Mouse (Mus musculus): ENCODE data around the gene Hyal3.

Hyal3 gene

DNA sequence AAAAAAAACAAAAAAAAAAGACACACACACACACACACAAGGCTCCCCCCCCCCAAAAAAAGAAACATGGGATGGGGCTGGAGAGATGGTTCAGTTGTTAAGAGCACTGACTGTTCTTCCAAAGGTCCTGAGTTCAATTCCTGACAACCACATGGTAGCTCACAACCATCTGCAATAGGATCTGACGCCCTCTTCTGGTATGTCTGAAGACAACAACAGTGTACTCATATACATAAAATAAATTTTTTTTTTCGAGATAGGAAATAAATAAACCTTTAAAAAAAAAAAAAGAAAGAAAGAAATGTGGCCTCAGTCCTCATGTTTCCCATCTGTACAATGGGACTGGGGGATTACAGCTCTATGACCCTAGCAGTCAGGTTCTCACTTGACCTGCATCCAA lies 36.8 kb downstream of the Hyal3 start:
- in situ Hi-C loops (cut with MseI, MboI), result no loop called here

DNA sequence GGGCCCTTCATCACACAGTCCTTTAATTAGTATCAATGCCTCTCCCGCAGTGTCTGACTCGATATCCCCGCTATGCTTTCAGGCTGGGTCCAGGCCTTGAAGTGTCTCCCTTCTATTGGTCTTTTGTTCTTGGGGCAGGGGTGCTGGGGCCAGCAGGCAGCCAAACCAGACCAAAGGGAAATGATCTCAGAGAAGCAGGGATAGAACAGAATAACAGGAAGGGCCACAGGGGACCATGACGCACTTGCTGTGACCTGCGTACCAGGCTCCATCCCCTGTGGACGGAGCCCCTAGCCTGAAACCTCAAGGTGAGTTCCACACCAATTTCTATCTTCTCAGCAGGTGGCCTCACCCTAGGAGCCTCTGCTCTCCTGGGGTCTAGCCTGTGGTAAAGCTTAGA lies 37.5 kb downstream of the Hyal3 start:
- in situ Hi-C loops (cut with MseI, MboI), result no loop called here

DNA sequence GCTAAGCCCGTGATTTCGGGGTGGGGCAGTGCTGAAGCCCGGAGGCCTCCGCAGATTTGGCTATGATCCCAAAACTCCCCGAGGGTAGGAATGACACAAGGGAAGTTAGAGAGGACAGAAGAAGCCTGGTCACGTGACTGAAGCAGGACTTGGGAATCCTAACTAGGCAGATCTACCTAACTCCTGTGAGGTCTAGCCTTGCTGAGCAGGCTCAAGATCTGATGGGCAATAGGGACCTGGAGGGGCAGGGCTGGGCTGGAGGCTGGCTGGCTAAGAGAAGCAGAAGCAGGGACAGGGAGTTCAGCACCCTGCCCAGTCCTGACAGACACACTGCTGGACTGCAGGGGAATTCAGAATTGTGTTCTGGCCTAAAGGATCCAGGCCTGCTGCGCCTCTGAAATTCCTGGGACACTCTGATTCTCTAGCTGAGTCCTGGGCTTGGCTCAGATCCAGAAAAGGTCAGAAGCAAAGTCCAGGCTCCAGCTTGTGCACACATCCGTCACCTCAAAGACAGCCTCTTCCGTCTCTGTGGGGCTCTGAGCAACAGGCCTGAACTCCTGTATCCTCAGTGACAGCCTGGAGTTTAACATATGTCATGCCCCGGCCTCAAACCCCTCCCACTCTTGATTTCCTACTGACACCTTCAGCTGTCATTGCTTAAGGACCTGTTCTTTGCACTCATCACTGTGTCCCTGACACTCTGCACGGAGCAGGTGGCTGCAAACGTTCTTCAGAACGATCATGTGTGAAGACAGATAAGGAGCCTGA lies 38.3 kb downstream of the Hyal3 start:
- in situ Hi-C loops (cut with MseI, MboI), result no loop called here

DNA sequence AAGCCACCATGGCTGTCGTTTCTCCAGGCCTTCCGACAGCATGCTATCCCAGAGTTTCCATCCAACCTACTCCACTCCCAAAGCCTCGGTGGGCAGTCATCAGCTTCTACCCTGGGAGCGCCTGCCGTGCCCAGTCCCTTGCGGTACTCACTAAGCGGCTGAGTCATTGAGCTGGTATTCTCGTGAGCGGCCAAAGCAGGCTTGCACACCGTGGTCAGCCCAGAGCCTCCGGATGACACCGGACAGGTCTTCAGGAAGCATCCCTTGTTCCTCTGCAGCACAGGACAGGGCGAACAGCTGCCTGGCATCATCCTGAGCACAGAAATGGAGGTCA lies 38.9 kb downstream of the Hyal3 start:
- in situ Hi-C loops (cut with MseI, MboI), result no loop called here

DNA sequence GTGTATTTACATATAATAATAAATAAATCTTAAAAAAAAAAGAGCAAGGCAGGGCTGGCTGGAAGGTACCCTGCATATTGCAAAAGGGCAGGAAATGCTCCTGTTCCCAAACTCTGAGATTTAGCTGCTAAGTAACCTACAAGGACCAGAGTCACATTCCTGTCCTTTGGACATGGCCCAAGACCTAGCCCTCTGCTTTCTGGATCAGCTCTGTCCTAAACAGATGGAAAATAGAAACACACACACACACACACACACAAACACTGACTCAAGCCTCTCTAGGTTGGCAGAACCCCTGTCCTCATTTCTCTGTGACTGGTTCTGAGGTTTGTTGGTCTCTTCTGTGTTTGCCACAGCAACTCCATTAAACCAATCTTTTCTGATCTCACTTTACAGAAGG lies 40.3 kb downstream of the Hyal3 start:
- in situ Hi-C loops (cut with MseI, MboI), result no loop called here

DNA sequence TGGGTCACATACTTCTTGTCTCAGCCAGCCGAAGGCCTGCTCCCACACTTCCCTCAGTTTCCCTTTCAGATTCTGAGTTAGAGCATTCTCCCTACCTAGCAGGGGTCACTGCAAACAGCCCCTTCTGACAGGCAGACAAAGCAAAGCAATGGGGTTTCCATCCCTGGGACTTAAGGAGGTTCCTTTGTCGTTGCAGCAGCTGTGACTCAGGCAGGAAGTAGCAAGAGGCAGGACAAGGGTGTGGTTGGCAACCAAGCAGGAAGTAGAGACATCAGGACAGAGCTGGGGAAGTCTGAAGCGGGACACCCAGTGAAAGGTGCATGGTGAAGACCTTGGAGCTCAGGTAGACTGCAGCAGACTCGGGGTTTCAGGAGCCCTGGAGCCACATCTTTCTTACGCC lies 43.9 kb downstream of the Hyal3 start:
- in situ Hi-C loops (cut with MseI, MboI), result no loop called here

DNA sequence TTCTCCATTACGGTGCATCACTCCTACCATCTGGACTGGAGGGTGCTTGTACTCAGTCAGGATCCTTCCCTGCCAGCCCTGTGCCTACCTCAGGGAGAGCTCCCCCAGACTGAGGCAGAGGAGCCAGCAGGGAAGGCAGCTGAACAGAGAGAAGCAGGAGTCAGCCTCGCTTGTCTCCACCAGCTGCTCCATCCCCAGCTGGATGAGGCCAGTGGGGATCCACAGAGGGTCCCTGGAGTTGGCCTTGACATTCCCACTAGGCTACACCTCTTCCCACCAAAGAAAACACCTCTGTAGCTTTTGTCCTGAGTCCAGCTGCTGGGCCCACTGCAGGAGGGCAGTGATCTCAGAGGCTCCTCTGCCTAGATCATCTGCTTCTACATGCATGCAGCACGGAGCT lies 44.3 kb downstream of the Hyal3 start:
- in situ Hi-C loops (cut with MseI, MboI), result no loop called here

DNA sequence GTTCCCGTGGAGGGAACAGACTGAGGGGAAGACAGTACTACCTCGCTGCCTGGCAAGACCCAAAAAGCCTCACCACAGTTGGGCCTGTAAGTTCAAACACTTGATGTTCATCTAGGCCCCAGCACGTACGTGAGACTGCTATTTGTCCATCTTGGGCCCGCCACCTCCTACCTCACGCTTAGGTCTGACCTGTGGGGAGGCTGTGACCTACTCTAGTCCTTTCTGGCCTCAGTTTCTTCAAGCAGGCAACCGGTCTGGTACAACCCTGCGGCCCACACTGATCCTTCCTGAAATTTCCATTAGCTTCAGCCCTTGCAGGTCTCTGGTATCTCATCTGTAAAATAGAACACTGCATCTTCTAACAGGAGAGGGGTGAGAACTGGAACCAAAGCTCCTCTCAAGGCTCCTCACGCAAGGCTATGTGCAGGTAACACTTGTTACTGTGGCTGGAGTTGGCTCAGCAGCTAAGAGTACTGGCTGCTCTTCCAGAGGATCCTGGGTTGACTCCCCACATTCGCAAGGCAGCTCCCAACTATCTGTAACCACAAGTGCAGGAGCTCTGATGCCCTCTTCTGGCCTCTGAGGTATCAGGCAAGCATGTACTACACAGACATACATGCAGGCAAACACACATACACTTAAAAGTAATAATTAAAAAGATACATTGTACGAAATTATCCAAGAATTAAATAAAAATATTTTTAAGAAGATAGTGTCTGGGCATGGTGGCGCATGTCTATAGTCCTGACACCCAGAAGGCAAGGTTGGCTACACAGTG lies 44.9 kb downstream of the Hyal3 start:
- in situ Hi-C loops (cut with MseI, MboI), result no loop called here

DNA sequence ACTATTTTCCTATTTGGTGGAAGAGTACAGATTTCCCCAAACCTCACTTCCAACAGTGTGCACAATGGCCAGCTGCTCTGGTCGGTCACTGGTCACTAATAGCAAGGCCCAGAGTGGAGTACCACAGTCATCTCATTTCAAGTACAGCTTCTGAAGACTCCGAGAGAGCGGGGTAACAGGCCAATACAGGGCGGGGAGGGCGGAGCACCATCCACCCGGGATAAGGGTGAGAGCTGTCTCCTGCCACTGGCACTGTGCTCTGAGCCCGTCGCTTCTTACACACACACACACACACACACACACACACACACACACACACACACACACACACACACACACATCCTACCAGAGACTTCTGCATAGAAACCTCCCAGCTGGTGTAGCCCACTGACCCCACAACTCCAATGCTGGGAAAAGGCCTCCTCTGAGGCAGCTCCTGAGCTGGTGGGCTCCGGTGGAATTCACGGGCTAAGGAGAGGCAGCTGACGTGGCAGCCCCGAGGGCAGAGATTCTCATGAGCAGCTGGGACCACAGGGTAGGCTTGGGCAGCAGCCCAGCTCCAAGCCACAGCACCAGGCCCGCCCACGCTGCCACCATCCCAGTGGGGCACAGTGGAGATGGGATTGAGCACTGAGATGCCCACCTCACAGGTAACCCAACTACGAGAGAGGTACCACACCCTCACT lies 45.7 kb downstream of the Hyal3 start:
- in situ Hi-C loops (cut with MseI, MboI), result no loop called here

DNA sequence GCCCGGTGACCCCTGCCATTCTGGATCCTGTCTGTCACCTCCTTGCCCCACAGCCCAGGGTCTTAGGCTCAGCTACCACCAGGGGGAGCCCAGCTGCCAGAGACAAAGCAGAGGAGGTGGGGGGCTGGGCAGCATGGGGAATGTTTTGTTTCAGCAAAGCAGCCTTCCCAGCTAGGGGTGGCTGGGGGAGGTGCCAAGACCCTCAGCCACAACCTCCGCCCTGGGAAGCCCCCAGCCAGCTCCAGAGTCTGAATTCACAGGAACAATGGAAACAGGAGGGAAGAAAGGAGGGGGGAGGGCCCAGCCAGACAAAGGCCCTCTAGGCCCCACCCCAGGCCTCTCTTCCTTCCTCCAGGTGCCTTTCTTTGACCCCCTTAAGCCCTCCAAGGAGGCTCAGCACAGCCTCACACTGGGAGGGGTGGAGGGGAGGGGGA lies 46.2 kb downstream of the Hyal3 start:
- in situ Hi-C loops (cut with MseI, MboI), result no loop called here

DNA sequence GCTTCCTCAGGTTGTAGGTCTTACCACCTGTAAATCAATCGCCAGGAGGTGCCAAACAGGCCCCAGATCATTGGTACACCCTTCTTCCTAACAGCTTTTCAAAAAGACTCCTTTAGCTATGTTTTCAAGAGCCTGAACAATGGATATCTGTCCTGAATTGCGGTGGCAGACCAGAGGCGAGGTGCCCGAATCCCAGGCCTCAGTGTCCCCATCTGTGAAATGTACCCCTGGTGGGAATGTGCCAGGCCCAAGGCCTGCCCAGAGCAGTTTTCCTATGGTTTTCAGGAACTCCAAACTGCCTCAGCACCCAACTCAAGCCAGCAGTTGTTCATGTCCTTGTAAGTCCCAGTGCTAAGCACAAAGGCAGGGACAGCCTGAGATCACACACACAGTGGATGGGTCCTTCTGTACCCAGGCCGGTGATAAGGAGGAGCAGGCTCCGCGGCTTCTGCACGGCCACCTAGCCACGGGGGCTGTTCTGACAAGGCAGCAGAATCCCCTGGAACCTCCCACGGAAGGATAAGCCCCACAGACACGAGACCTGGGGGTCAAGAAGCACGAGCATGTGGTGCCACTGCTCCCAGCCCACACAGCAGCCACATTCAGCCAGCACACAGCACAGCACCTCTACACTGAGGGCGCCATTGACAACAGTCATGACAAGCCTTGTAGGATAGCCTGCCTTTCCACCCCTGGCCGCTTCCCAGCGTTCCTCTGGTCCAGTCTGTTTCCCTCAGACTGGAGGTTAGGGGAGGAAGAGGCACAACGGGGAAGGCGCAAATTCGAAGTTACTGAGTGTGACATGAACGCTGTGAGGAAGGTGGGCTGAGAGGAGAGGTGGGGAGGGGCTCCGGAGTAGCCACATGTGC lies 47.0 kb downstream of the Hyal3 start:
- in situ Hi-C loops (cut with MseI, MboI), result no loop called here

DNA sequence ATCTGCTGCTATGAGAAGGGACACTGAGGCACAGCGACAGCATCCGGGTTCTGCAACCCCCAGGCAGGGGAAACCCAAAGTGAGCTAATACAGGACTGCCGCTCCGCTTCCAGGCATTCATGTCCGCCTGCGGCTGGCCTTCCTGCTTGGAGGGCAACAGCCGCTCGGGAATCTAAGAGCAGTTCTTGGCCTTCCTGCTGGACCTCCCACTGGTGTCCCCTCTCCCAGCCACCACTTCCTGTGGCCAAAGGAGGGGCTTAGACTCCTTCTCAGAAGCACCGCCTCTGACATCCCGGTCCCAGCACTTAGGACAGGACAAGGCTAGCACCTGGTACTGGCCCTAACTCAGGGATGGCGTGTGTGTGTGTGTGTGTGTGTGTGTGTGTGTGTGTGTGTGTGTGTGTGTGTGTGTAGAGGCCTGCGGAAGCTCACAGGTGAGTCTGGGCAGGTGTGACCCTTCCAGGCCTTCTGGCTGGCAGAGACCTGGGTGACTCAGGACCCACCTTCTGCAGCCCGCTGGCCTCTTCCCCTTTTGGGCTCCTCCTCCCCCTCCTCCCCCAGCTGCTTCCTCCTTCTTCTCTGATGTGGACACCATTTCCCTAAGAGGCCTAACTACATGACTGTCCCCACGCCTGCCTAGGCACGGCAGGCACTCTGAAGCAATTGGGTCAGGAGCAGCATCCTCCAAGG lies 48.2 kb downstream of the Hyal3 start:
- in situ Hi-C loops (cut with MseI, MboI), result no loop called here

DNA sequence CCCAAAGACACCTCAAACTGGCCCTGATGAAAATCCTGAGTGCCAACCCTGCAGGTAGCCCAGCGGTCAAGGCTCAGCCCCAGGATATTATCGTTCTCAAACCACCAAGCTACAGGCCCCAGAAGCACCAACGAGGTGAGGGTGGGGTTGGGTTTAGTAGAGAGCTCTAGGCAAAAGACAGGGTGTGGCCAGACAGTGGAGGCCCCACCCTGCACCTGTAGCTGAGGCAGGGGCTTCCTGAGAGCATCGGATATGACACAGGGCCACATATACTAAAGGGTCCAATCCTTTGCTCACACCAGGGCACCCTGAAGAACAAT lies 48.8 kb downstream of the Hyal3 start:
- in situ Hi-C loops (cut with MseI, MboI), result no loop called here

DNA sequence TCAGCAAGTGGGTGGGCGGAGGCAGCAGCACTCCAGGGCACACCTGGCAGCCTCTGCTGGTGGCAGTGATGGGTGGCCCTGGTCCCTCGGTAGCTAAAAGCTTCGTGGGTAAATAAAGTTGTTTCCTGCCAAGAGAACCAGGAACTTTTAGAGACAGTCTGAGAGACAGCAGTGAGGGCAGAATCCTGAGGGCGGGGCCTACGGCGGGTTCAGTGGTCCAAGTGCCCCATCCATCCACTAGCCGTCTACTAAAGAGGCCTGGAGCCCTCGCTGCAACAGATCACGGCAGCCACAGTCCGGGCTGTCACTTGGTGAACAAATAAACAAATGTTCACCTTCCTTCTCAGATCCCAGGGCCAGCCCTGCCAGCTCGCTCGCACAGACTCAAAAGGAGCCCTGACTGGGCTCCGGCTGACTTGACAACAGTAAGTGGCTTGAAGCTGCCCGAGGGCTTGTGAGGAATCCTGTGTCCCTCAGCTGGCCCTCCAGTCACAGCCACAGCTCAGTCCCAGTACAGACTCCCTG lies 49.3 kb downstream of the Hyal3 start:
- in situ Hi-C loops (cut with MseI, MboI), result no loop called here

DNA sequence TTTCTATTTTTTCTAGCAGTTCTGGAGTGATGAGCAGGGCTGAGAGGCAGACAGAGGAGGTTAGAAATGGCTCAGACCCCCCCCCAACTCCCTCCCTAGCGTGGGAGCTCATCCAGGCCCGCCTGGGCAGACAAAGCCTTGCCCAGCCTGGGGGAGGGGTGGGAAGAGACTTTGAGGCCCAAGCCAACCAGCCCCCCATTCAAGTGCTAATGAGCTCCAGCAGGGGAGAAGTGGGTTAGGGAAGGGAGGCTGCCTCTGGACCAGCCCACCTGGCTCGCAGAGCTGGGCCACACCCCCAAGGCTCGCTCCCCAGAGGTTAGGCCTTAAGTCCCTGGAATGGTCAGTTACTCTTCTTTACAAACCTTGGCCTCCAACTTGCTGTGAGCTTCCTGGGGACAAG lies 50.0 kb downstream of the Hyal3 start:
- in situ Hi-C loops (cut with MseI, MboI), result no loop called here

DNA sequence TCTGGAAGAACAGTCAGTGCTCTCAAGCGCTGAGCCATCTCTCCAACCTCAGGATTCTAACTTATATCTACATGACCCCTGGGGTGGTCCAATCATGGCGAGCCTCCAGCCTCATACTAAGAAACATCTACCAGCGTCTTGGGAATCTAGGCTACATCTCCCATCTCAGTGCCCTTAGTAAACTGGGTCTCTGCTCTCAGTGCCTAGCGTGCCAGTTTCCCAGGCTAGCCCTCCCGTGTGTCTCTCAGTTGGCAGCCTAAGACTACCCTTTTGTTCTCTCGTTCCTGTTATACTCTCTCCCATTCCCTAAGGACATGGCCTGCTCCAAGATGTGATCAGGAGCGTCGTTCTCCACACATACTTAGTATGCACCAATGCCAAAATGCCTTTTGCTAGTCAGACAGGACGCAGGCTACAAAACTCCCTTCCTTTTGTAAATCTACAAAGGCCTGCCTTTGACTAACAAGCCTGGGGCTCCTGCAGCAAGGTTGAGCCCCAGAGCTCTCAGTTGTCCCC lies 50.8 kb downstream of the Hyal3 start:
- in situ Hi-C loops (cut with MseI, MboI), result no loop called here

DNA sequence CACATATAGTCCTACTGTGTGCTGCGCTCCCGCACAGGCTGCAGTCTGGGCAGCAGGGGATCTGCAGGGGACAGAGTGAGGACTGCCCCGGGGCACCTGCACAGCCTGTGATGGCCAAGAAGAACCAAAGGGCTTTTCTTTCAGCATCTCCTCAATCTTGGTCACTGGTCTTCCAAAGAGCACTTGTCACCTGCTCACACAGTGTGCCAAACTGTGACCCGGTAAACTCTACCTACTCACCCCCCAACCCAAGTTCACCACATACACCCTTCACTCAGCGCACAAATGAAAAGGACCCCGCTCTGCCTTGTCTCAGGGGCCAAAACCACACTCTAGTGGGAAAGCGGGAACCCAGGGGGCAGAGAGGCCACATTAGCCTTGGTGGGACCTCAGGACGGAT lies 51.2 kb downstream of the Hyal3 start:
- in situ Hi-C loops (cut with MseI, MboI), result no loop called here

DNA sequence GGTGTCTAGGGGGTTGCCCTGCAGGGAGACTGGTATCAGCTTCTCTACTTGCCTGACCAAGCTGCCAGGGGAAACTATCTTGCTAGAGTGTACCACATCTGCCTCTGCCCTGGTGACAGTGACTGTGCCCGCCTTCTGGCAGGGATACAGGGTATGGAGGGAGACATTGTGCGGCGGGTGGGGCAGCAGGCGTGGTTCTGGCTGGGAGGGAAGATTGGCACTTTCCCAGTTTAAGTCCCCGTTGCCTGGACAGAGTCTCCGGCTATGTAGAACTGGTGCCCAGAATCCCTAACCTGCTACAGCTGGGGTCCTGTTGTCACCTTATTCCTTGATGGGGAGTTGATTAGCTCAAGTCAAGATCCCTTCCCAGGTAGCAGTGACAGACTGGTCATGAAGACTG lies 51.9 kb downstream of the Hyal3 start:
- in situ Hi-C loops (cut with MseI, MboI), result no loop called here

DNA sequence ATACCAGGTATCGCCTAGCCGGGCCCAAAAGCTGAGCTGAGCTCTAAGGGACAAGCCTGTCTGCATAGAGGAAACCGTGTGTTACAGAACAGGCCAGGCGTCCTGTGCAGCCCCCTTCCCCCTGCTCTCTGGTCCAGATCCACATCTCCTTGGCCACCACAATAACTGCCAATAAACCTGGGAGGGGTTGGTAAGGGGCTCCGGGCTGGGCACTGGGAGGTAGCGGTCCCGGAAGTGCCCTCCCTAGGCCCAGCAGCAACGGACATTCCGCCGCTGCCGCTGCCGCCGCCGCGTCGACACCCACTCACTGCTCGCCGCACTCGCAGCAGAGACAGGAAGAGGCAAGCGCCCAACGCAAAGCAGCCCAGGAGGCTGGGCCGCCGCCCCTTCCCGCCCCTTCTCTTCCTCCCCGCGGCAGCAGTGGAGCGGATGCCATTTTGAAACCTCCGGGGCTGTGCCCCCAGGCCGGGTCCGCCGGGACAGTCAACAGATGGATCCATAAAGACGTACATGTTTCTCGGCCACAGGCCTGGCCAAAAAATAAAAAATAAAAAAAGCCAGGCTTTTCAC lies 52.6 kb downstream of the Hyal3 start:
- in situ Hi-C loops (cut with MseI, MboI), result no loop called here

DNA sequence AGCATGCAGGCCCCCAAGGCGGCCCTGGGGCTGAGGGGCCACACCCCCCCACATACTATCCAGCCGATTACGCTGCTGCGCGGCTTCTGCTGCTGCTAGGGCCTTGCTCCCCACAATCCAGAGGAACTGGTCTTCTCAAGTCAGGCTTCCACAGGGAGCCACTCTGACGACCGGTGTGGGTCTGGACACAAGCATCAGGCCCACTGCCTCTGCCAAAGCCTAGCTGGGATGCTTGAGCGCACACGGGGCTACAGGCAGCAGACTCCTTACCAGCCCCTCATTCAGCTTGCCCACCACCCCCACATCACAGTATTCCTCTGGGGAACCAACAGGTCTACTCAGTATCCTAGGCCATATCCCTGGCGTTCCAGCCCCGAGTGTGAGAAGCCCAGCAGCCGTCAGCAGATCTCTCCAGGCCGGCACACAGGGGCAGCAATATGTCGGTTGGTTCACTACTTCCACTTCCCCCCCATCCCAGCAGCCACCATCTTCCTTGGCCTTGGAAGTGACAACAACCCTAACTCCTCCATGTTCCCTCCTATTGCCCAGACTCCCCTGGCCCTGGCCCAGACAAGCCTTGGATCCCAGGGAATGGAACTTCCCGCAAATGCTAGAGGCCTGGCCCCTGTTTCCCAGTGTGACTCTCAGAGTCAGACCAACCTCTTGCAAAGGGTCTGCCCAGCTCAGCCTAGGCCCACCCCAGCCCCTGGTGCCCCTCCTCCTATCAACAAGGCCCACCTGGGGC lies 53.2 kb downstream of the Hyal3 start:
- in situ Hi-C loops (cut with MseI, MboI), result no loop called here

All from mouse trophoblast stem cell (cell line).